Comparison of ENCODE assay signal across 8 mouse cellular contexts in genomic region chr6:82702593-82703017, GRCm38 (mm10). TPM values are rescaled to one million over a fixed set of nuclear protein-coding genes. Genes with fewer than 3 reads are reported as not detected.
DNase-seq lines count a peak whose midpoint lies in the region; ATAC-seq lines count a peak whose summit lies in the region.

No protein-coding gene starts in this region.

- H3K4me2 ChIP-seq in intestine, embryonic 14.5 days (ENCODE audit: low read length) = no peak overlapping the region

- no peaks in the 10 kb centered on the region for H3K36me3 ChIP-seq in intestine, embryonic 14.5 days (ENCODE audit: control insufficient read depth, insufficient read depth, low read length)

- peak; percentile 85 for DNase-seq in WW6 (ENCODE audit: low read depth, low spot score)
- peak; percentile 86 to 95 for DNase-seq in cerebellum, postnatal 4 days (ENCODE audit: low spot score in 2 of 2)
- peak; percentile 69 to 76 for DNase-seq in gastrocnemius, adult 8-10 months (ENCODE audit: low spot score in 2 of 2)
- peak; percentile 95 for DNase-seq in intestine, embryonic 14.5 days (ENCODE audit: low spot score)
- DNase-seq in left cerebral cortex, postnatal 10 days (ENCODE audit: extremely low spot score in 1 of 2, low spot score in 2 of 2) = peak; percentile 73 to 90
- DNase-seq in mesoderm, embryonic 11.5 days (ENCODE audit: low read depth, low spot score) = peak; percentile 88
- DNase-seq in right cerebral cortex, postnatal 25 days = peak; percentile 78
- peak; percentile 65 to 93 for DNase-seq in urinary bladder, postnatal 4 days (ENCODE audit: low spot score in 2 of 2)

- H3K9ac ChIP-seq in intestine, embryonic 14.5 days (ENCODE audit: low read length) = no peak overlapping the region

- H3K9me3 ChIP-seq in intestine, embryonic 14.5 days (ENCODE audit: control insufficient read depth, low read length) = no peaks in the 10 kb centered on the region

- no peak overlapping the region for H3K4me3 ChIP-seq in intestine, embryonic 14.5 days (ENCODE audit: low read depth, low read length)

- H3K27ac ChIP-seq in intestine, embryonic 14.5 days (ENCODE audit: low read depth) = no peak overlapping the region

- no peaks in the 10 kb centered on the region for H3K27me3 ChIP-seq in intestine, embryonic 14.5 days (replicated peaks; ENCODE audit: control insufficient read depth, insufficient read depth, low read length)

- WGBS in intestine, embryonic 14.5 days = 30% methylated on average over 16 of the region's 16 CpGs

- no peaks in the 10 kb centered on the region for H3K4me1 ChIP-seq in intestine, embryonic 14.5 days (replicated peaks; ENCODE audit: control insufficient read depth, insufficient read depth, low read length)

- ATAC-seq in intestine, embryonic 14.5 days (replicated peaks; ENCODE audit: low FRiP score, low TSS enrichment, low read depth) = peak; percentile 89

- intact Hi-C loops in left cerebral cortex, postnatal 10 days (cut with DNase I) = loop anchor here (2.0 to 10.0 kb wide), 3 partner anchors 408 to 726 kb away; no protein-coding TSS in a partner anchor

RNA-seq across cellular contexts. Expression of gene Pole4, which starts 2.6 kb away (rescaled TPM):
- total RNA-seq in gastrocnemius, adult 8-10 months (2022) = 10 to 100 TPM; 19.6 to 27.0 (median 20.2) TPM
- 107 and 116 TPM in 2 replicates for polyA plus RNA-seq in intestine, embryonic 14.5 days (2014; fragmentation: Nextera tagmentation; extraction: Ambion mirVana)
- 10 to 100 TPM; 47.6 to 53.1 TPM for total RNA-seq in left cerebral cortex, postnatal 10 days (2021)
